Mouse (Mus musculus) adrenal gland, postnatal 4 days (tissue): ENCODE measurements around the gene Tyw1. TPM values are rescaled to one million over a fixed set of nuclear protein-coding genes. Genes with fewer than 3 reads are reported as not detected.

Source experiments
- DNase-seq, 2 experiments: peaks; one replicate each; pipeline ENCODE4 v3.0.0; 2021 to 2022; ENCODE audit warnings: low spot score in 2 of 2, mixed read lengths in 2 of 2
- total RNA-seq, 2 experiments: library from RNA; stranded (reverse); gene quantifications; 2 replicates each; pipeline ENCODE4 v1.2.3; 2021

Tyw1 gene
- total RNA-seq, 2 experiments from 2014 or later, result 25.3 to 25.7 TPM

- no peak for DNase-seq
Observed at GRCm38 (mm10) chr5:130263454-130263853, 8.0 kb downstream of the Tyw1 start.

DNA sequence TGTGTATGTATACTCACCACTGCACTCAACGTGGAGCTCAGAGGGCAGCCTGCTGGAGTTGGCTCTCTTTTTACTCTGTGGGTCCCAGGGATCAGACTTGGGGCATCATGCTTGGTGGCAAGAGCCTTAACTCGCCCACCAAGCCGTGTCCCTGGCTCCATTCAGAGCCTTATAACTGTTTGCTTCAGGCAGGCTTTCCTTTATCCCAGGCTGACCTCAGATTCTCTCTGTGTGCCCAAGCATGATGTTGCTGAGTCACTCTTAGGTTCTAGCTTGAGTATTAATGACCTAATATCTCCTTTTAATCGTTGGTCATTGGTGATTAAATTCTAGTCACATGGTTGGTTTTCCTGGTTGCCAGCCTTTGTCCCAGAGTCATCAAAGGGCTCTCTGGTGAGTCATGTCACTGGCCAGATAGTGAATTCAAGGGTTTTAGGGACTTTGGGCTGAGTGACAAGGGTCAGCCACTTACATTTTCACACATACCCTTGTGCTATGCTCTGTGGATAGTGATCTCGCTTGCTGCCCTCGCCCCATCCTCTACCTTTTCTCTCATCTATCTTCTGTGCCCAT, 9.1 kb downstream of the Tyw1 start:
- no peak for DNase-seq

DNA sequence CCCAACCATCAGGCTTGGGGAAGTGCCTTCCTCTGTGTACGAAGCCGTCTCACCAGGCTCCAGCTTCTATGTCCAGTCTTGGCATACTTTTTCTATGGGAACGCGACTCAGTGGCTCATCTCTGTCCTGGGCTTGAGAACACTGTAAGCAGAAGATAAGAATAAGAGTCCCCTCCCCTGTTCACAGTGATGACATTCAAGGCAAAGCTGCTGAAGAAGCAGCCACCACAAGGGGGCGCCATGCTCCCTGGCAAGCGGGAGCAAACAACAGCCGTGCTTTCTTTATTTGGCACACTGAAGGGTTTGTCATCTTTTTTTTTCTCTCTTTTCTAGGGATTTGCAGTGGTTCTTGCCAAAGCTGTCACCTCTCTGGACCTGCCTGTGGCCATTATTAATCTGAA, 11.2 kb downstream of the Tyw1 start:
- no peak for DNase-seq

DNA sequence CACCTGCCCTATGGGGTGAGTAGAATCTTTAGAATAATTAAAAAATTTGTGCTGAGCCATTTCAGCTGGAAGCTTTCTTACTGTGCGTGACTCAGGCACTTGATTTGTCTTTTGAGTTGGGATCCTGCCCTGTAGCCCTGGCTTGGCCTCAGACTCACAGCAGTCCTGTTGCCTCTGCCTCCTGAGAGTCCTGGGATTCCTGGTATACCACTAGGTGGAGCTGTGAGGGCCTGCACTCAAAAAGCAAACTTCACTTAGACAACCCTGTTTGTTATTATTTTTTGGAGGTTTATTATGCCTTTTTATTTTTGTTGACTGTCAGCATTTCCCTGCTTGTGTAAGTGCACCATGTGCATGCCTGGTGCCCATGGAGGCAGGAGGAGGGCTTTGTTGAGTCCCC, 11.9 kb downstream of the Tyw1 start:
- no peak for DNase-seq

- peak in 1 of 2 experiments; percentile 17 for DNase-seq
Observed at GRCm38 (mm10) chr5:130268976-130269375, 13.6 kb downstream of the Tyw1 start.

- DNase-seq, result no peak
Observed at GRCm38 (mm10) chr5:130272344-130272743, 16.9 kb downstream of the Tyw1 start.

- DNase-seq, result no peak
Observed at GRCm38 (mm10) chr5:130273046-130273445, 17.6 kb downstream of the Tyw1 start.

- no peak for DNase-seq
Observed at GRCm38 (mm10) chr5:130275509-130275908, 20.1 kb downstream of the Tyw1 start.

DNA sequence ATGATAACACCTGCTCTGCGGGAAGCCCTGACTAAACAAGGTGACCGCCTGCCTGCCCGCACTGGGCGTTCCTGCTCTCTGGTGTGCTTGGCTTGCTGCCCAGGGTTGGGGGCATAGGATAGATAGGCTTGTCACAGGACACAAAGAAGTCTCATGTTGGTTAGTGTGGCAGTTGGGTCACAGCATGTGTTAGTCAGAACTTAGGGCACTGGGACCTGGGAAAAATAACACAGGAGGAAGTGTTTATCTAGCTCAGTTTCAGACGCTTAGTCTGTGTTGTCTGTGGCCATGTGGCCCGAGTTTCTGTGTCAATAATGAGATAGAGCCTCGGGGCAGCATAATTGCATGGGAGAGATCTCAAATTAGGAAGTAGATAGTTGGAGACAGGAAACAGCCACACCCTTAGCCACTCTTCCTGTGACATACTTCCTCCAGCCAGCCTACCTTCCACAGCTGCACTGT, 22.6 kb downstream of the Tyw1 start:
- no peak for DNase-seq

GRCm38 (mm10) chr5:130283079-130283732, 27.8 kb downstream of the Tyw1 start:
- DNase-seq, result no peak

GRCm38 (mm10) chr5:130288106-130288505, 32.7 kb downstream of the Tyw1 start:
- DNase-seq, result no peak

DNA sequence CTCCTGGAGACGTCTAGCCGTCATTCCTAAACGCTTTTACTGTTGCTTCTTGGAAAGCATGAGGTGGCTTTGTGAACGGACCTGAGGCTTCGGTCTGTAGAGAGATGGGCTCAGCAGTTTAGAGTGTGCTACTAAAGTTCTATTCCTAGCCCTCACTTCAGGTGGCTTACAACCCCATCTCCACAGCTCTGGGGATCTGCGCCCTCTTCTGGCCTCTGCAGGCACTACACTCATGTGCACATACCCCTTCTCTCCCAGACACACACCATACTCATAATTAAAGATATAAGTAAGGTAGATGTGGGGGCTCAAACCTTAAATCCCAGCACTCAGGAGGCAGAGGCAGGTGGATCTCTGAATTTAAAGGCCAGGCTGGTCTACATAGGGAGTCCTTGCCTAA, 34.8 kb downstream of the Tyw1 start:
- no peak for DNase-seq

DNA sequence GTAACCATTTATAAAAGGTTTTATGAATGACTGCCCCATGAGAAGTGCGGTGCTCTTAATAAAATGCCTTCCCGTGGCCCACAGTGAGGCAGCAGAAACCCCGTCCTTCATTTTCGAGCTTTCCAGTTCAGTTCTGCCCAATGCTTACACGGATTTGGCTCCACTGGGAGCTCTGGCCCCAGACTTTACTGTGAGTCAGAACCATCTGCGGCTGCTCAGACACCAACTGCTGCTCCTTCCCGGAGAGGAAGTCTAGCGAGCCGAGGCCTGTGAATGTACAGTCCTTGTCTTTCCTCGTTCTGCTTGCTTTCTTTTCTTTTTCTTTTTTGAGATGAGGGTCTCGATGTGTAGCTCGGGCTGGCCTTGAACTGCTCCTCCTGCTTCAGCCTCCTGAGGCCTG, 35.4 kb downstream of the Tyw1 start:
- DNase-seq, result no peak

GRCm38 (mm10) chr5:130292976-130293375, 37.6 kb downstream of the Tyw1 start:
- no peak for DNase-seq

DNA sequence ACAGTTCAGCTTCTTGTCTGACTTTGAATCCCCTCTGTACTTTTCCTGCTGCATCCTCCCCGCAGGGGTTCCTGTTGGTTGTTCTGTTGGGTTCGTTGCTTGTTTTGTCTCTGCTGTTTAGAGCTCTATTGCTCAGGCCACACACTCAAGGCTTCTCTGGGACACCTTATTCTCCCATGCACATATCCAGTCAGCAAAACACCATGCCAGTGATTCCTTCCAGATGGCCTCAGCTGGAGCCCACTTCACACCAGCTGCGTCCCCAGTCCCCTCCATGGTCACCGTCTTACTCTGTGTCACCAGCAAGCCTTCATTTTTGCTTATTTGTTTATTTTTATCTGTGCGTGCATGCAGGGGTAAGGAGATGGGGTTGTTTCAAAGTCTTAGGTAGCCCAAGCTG, 38.5 kb downstream of the Tyw1 start:
- DNase-seq, result no peak

DNA sequence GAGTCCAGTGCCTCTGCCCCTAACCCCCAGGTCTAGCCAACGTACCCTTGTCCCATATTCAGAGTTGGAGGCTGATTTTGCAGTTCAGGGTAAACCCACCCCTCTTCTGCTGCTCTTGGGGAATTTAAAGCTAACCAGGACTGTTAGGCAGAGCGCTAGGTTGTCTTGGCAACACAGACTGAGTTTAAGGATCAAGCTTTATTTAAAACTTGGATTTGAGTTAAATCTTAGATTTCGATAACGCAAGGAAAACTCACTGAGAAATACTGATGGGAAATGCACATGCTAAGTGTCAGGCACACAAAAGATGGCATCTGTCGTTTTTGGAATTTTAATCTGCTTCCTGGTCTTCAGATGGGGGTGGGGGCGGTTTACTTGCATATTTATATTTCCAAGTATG, 39.2 kb downstream of the Tyw1 start:
- no peak for DNase-seq

DNA sequence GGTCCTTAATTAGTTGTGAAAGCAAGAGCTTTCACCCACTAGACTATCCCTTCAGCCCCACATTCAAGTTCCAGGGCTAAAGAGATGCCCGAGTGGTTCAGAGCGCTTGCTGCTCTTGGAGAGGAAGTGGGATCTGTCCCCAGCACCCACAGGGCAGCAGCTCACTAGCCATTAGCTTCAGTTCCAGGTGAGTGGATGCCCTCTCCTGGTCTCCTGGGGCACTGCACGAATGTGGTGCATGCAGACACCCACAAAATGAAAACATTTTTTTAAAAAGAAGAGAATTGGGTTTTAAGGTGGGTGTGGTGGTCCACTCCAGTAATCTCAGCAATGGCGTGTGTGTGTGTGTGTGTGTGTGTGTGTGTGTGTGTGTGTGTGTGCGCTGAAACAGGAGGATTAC, 40.7 kb downstream of the Tyw1 start:
- no peak for DNase-seq

DNA sequence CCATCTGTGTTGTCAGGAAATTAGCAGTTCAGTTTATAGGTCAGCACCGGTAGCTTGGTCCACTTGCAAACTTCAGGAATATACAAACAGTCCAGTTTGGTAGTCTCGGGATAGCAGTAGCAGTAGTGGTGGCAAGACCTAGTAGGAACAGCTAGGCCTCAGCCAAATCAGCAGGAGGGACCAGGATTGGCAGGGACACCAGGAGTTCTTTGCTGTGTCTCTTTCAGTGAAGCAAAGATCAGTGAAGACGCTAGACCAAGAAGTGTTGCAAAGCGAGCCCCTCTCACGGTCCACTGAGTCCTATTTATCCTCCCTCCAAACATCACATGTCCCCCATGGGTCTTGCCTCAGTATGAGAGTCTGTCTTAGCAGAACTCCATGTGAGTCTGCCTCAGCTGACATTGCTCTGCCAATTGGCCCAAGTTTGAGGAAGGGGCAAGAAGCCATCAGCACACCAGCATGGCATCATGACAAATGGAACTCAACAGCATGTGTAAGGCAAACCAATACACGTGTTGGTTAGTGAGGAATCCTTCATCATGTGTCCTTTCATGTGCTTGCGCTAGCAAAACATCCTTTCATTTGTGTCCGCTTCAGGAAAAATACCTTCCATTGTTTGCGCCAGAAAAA, 43.5 kb downstream of the Tyw1 start:
- DNase-seq, result no peak

DNA sequence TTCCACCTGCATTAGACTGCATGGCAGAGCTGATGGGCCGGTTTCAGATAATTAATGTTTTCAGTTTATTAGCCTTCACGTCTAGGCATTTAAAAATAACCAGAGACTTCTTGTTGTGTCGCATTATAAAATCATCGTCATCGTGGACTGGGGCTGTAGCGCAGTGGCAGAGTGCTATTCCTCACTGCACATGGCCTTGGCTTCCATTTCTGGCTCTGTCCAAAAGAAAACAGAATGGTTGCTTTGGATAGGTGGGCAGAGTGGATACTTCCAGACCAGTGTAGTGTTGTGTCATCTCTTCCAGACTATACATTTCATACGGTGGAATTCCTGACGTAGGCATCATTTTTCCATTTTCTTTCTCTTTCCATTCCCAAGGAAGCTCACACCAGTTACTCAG, 44.1 kb downstream of the Tyw1 start:
- DNase-seq, result no peak

DNA sequence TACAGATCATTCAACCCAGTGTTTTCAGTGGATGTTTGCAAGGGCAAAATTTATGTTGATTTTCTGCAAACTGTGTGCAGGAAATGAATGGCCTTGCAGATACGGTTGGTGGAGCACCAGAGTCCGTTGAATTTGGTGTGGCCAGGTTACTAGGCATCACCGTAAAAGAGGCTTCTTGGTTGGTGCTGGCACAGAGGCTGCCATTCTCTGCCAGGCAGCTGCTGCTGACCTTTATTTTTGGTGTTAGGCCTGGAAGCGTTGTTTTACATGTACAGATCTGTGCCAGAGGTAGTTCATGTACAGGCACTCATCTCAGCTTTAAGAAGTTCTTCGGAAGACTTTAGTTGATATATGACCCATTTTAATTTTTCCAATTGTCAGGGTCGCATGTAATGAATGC, 48.2 kb downstream of the Tyw1 start:
- DNase-seq, result no peak

DNA sequence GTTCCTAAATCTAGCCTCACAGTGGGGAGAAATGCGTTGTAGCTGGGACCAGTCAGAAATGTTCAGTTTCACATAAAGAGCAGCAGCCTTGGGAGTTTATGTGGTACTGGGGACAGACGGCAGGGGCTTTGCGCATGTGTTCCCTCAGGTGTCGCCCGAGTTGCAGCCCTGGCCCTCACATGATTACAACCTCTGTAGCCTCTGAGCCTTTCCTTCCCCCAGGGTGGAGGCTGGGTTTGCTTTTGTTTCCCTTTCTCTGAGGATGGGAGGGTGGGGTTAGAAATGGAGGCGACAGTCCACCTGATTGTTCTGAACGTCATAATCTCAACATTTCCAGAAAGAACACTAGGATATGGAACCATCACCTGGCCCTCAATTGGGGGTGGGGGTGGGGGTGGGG, 52.5 kb downstream of the Tyw1 start:
- no peak for DNase-seq

- DNase-seq, result no peak
Observed at GRCm38 (mm10) chr5:130310077-130310476, 54.7 kb downstream of the Tyw1 start.

DNA sequence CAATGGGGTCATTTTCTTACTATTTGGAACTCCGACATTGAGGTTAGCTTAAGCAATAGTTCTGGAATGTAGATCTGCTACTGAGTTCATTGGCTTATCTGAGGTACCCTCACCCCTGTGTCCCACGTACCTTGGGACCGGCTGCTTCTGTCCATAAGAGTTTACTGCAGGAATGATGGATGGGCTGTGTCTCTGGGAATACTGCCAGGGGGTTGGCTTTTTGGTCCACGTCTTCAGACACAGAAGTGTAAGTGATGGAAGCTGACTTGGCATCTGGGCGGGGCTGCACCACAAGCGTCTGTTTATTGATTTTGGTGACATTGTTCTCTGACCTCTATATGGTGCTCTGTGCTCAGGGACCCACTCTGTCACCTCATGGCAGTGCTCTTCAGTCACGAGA, 55.4 kb downstream of the Tyw1 start:
- DNase-seq, result peak in 1 of 2 experiments; percentile 33
